Mouse (Mus musculus) urinary bladder, postnatal 0 days (tissue): ENCODE measurements around the gene Ddx19b. TPM values are rescaled to one million over a fixed set of nuclear protein-coding genes. Genes with fewer than 3 reads are reported as not detected.

Experiments used
- microRNA-seq: library from miRNA; unstranded; fragments of <30 nt; microRNA quantifications from one replicate; pipeline ENCODE4, GENCODE M21; 2016
- polyA plus RNA-seq: library from polyadenylated mRNA; unstranded; fragments of >200 nt; fragmentation: Nextera tagmentation; extraction: Ambion mirVana; gene quantifications from 2 replicates; pipeline ENCODE4 v1.2.1, GENCODE M21; 2015

Ddx19b gene
- polyA plus RNA-seq, result 4.3 and 5.1 TPM in 2 replicates

GRCm38 (mm10) chr8:111031572-111031971 lies at the start of gene Ddx19b:
Gene Ddx19b (minus strand): TSS chr8:111031751.

GRCm38 (mm10) chr8:111056158-111056663 lies 24.7 kb upstream of the Ddx19b start, which contains the start of gene Exosc6:
Gene Exosc6 (plus strand): TSS chr8:111056339.

GRCm38 (mm10) chr8:111032916-111033315 lies 1.4 kb upstream of the Ddx19b start, which contains the start of gene Aars:
Gene Aars (plus strand): TSS chr8:111033144.

GRCm38 (mm10) chr8:110997547-110998531 lies 33.7 kb downstream of the Ddx19b start, which contains the start of gene Ddx19a:
Gene Ddx19a (minus strand): TSS chr8:110997800.

Small RNA genes lying within 50 kb of the gene (microRNA-seq; reads per million reads assigned to microRNA genes)
- gene Gm24103 (not detected), gene Mir3473d (0.93 reads per million)

Other genes starting within 250 kb of the Ddx19b start
- gene Il34, start 225.8 kb downstream of the Ddx19b start, polyA plus RNA-seq, result 1.7 and 2.3 TPM in 2 replicates
- gene Cog4, start 185.2 kb downstream of the Ddx19b start, polyA plus RNA-seq, result 35.8 and 37.4 TPM in 2 replicates
- gene Sf3b3, start 185.0 kb downstream of the Ddx19b start, polyA plus RNA-seq, result 47.1 and 49.0 TPM in 2 replicates
- 5.1 and 5.9 TPM in 2 replicates for gene Fuk, start 129.3 kb downstream of the Ddx19b start, polyA plus RNA-seq
- gene St3gal2, start 111.8 kb downstream of the Ddx19b start, polyA plus RNA-seq, result 18.4 and 19.5 TPM in 2 replicates
- 8.1 and 8.4 TPM in 2 replicates for gene Ddx19a, start 34.0 kb downstream of the Ddx19b start, polyA plus RNA-seq
- 37.8 and 40.5 TPM in 2 replicates for gene Aars, start 1.4 kb upstream of the Ddx19b start, polyA plus RNA-seq
- gene Exosc6, start 24.6 kb upstream of the Ddx19b start, polyA plus RNA-seq, result 1.2 TPM in 1 of 2 replicates, not detected in the other
- not detected in 2 replicates for gene Clec18a, start 60.7 kb upstream of the Ddx19b start, polyA plus RNA-seq
- gene Pdpr, start 62.9 kb upstream of the Ddx19b start, polyA plus RNA-seq, result 7.3 and 8.9 TPM in 2 replicates
- gene Glg1, start 227.5 kb upstream of the Ddx19b start, polyA plus RNA-seq, result 32.6 and 35.8 TPM in 2 replicates